Mouse (Mus musculus) MEL (cell line): ENCODE data around the gene Lama5.

ENCODE experiments used
- BHLHE40 ChIP-seq: IDR thresholded peaks from 2 replicates; pipeline ENCODE4 v1.6.1; 2012; ENCODE audit warnings: low read depth, mild to moderate bottlenecking, inconsistent platforms, low read length, improper control_type of control experiment, borderline replicate concordance
- CTCF ChIP-seq, 3 experiments: IDR thresholded peaks in 2 of 3; conservative IDR thresholded peaks in 1 of 3; 2 replicates each; pipeline ENCODE4 v1.5.1; 2011 to 2012; ENCODE audit warnings: low read length in 3 of 3, low read depth in 2 of 3, mild to moderate bottlenecking in 2 of 3, improper control_type of control experiment in 1 of 3, inconsistent platforms in 1 of 3, mixed read lengths in 1 of 3, moderate library complexity in 1 of 3; ENCODE audit not compliant: control insufficient read depth in 1 of 3, insufficient read depth in 1 of 3, poor library complexity in 1 of 3, severe bottlenecking in 1 of 3
- E2F4 ChIP-seq: IDR thresholded peaks from 2 replicates; pipeline ENCODE4 v1.6.1; 2011; ENCODE audit warnings: low read depth, low read length, improper control_type of control experiment, borderline replicate concordance
- GABPA ChIP-seq: IDR thresholded peaks from 2 replicates; pipeline ENCODE4 v1.6.1; 2012; ENCODE audit warnings: low read depth, mild to moderate bottlenecking, inconsistent platforms, low read length, improper control_type of control experiment, moderate library complexity
- GATA1 ChIP-seq: IDR thresholded peaks from 2 replicates; pipeline ENCODE4 v1.6.1; 2011; ENCODE audit warnings: low read depth, low read length, improper control_type of control experiment
- MAFK ChIP-seq: IDR thresholded peaks from 2 replicates; pipeline ENCODE4 v1.6.1; 2011; ENCODE audit warnings: low read depth, mild to moderate bottlenecking, low read length, improper control_type of control experiment, borderline replicate concordance
- MEF2A ChIP-seq: IDR thresholded peaks from 2 replicates; pipeline ENCODE4 v1.6.1; 2014; ENCODE audit warnings: low read depth, mild to moderate bottlenecking, inconsistent platforms, low read length, improper control_type of control experiment; ENCODE audit not compliant: poor library complexity, insufficient replicate concordance, severe bottlenecking; ENCODE audit errors: extremely low read depth
- MYC ChIP-seq: IDR thresholded peaks from 2 replicates; pipeline ENCODE4 v1.6.1; 2011; ENCODE audit warnings: low read depth, mild to moderate bottlenecking, low read length, improper control_type of control experiment, moderate library complexity
- POLR2A ChIP-seq, 2 experiments: IDR thresholded peaks; 2 replicates each; pipeline ENCODE4 v1.6.1; 2011 to 2012; ENCODE audit warnings: low read length in 2 of 2, mild to moderate bottlenecking in 2 of 2, control low read depth in 1 of 2, improper control_type of control experiment in 1 of 2, low read depth in 1 of 2, moderate library complexity in 1 of 2; ENCODE audit not compliant: control insufficient read depth in 1 of 2, insufficient read depth in 1 of 2, poor library complexity in 1 of 2
- TBP ChIP-seq: IDR thresholded peaks from 2 replicates; pipeline ENCODE4 v1.8.0; 2011; ENCODE audit warnings: low read depth, low read length, improper control_type of control experiment
- ZC3H11A ChIP-seq: IDR thresholded peaks from 2 replicates; pipeline ENCODE4 v1.6.1; 2012; ENCODE audit warnings: low read depth, mild to moderate bottlenecking, inconsistent platforms, low read length, improper control_type of control experiment

- no peak for TF ChIP-seq CTCF (IDR thresholded peaks at IDR 0.05 in 2 of 3, conservative IDR thresholded peaks at IDR 0.05 in 1 of 3; ENCODE audit: control insufficient read depth in 1 of 3, insufficient read depth in 1 of 3, low read depth in 2 of 3, low read length in 3 of 3, poor library complexity in 1 of 3, severe bottlenecking in 1 of 3)
- TF ChIP-seq POLR2A (IDR thresholded peaks at IDR 0.05; ENCODE audit: control insufficient read depth in 1 of 2, insufficient read depth in 1 of 2, low read depth in 1 of 2, low read length in 2 of 2, poor library complexity in 1 of 2), result no peak
- TF ChIP-seq MEF2A, result no peak
- no peak for TF ChIP-seq BHLHE40
- TF ChIP-seq TBP, result no peak
- TF ChIP-seq MYC, result no peak
- no peak for TF ChIP-seq ZC3H11A
- TF ChIP-seq GATA1, result no peak
- no peak for TF ChIP-seq GABPA
- no peak for TF ChIP-seq MAFK
- no peak for TF ChIP-seq E2F4
Observed at GRCm38 (mm10) chr2:180184011-180184751, 41.5 kb downstream of the Lama5 start.
